Mouse (Mus musculus) embryonic facial prominence, embryonic 11.5 days (tissue): ENCODE measurements around the gene Gm28635. TPM values are rescaled to one million over a fixed set of nuclear protein-coding genes. Genes with fewer than 3 reads are reported as not detected.

Experiments
- ATAC-seq: fragments of 200-750 bp; cut with Nextera tagmentation; replicated peaks from 2 replicates; pipeline ENCODE4 v1.8.0; 2017; ENCODE audit warnings: low read depth; ENCODE audit not compliant: insufficient number of reproducible peaks, low FRiP score, low TSS enrichment
- DNase-seq: peaks from one replicate; pipeline ENCODE4 v3.0.0-alpha.2; 2015; ENCODE audit warnings: low spot score
- H3K27ac ChIP-seq: fragments of 300-500 bp; sonication (generic); replicated peaks from 2 replicates; pipeline ENCODE4 v1.5.1; 2014; ENCODE audit warnings: mild to moderate bottlenecking, low read depth, low read length, control low read depth
- H3K27me3 ChIP-seq: fragments of 300-500 bp; sonication (generic); 2 replicates; pipeline ENCODE4 v1.6.1; 2014; ENCODE audit warnings: mild to moderate bottlenecking, low read length, moderate library complexity, mixed read lengths; ENCODE audit not compliant: control insufficient read depth, insufficient read depth
- H3K36me3 ChIP-seq: fragments of 300-500 bp; sonication (generic); replicated peaks from 2 replicates; pipeline ENCODE4 v1.6.1; 2014; ENCODE audit warnings: low read depth, mild to moderate bottlenecking, low read length, moderate library complexity, mixed read lengths; ENCODE audit not compliant: control insufficient read depth, insufficient read depth
- H3K4me1 ChIP-seq: fragments of 300-500 bp; sonication (generic); 2 replicates; pipeline ENCODE4 v1.6.1; 2014; ENCODE audit warnings: low read length, mixed read lengths; ENCODE audit not compliant: control insufficient read depth, insufficient read depth
- H3K4me2 ChIP-seq: fragments of 300-500 bp; sonication (generic); 2 replicates; pipeline ENCODE4 v1.6.1; 2014; ENCODE audit warnings: low read depth, mild to moderate bottlenecking, control low read depth, low read length, moderate library complexity
- H3K4me3 ChIP-seq: fragments of 300-500 bp; sonication (generic); 2 replicates; pipeline ENCODE4 v1.5.1; 2014; ENCODE audit warnings: low read depth, low read length, control low read depth
- H3K9ac ChIP-seq: fragments of 300-500 bp; sonication (generic); replicated peaks from 2 replicates; pipeline ENCODE4 v1.6.1; 2014; ENCODE audit warnings: mild to moderate bottlenecking, control low read depth, low read length
- H3K9me3 ChIP-seq: fragments of 300-500 bp; sonication (generic); replicated peaks from 2 replicates; pipeline ENCODE4 v1.6.1; 2016; ENCODE audit warnings: mild to moderate bottlenecking, low read length, inconsistent platforms, mixed read lengths; ENCODE audit not compliant: control insufficient read depth
- WGBS: fragments of 180-500 bp; shearing (Covaris S2); extraction: QIAGEN DNeasy Blood & Tissue Kit; methylation state at CpG from one replicate; pipeline ENCODE4 v1.1.7; 2014; 5-methylcytosine and 5-hydroxymethylcytosine counted together
- polyA plus RNA-seq: library from polyadenylated mRNA; unstranded; fragments of >200 nt; fragmentation: Nextera tagmentation; extraction: Ambion mirVana; gene quantifications from 2 replicates; pipeline ENCODE4 v1.2.1, GENCODE M21; 2014

The Gm28635 gene
- polyA plus RNA-seq, 1 experiment from 2014 or later: not detected

DNA sequence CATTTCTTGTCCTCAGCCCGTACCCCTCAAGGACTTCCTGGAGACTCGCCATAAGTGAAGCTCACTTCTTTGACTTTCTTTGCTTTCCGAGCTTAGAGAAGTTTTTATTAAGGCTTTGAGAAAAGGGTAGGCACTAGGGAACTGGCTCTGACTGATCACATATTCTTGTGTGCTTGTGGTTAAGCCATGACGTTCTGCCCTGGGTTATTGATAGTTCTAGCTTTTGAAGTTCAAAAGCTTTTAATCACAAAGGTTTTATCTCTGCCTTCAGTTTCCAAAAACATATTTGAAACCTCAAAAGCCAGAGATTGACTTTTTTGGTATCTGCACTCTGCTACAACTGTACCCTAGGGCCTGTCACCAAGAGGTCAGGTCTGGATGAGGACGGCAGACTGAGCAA lies 95.6 kb downstream of the Gm28635 start:
- H3K36me3 ChIP-seq: no peaks in the 10 kb centered on the region
- H3K27ac ChIP-seq: no peak overlapping the region
- H3K9me3 ChIP-seq: no peaks in the 10 kb centered on the region
- no peak overlapping the region for H3K9ac ChIP-seq
- no peaks in the 10 kb centered on the region for H3K27me3 ChIP-seq
- no peaks in the 10 kb centered on the region for H3K4me1 ChIP-seq
- no peak overlapping the region for H3K4me3 ChIP-seq
- WGBS: 77% methylated on average over 5 of the region's 5 CpGs
- no peak for ATAC-seq
- no peak overlapping the region for H3K4me2 ChIP-seq
- no peak for DNase-seq

DNA sequence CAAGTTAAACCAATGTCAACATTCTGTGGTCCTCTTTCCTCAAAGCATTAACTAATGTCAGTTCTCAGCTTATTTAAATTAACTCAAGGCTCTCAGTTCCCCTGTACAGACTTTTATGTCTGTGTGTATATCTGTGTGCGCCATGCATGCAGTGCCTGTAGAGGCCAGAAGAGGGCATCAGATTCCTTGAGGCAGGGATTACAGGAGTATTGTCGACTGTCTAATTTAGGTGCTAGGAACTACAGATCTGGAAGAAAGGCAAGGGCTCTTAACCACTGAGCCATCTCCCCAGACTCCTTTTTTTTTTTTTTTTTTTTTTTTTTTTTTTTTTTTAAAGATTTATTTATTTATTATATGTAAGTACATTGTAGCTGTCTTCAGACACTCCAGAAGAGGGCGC lies 96.6 kb downstream of the Gm28635 start:
- no peak overlapping the region for H3K4me3 ChIP-seq
- no peak overlapping the region for H3K4me2 ChIP-seq
- H3K27me3 ChIP-seq: no peaks in the 10 kb centered on the region
- H3K4me1 ChIP-seq: no peaks in the 10 kb centered on the region
- DNase-seq: no peak
- no peak for ATAC-seq
- 93% methylated on average over 2 of the region's 3 CpGs for WGBS
- H3K36me3 ChIP-seq: no peaks in the 10 kb centered on the region
- H3K9me3 ChIP-seq: no peaks in the 10 kb centered on the region
- H3K27ac ChIP-seq: no peak overlapping the region
- no peak overlapping the region for H3K9ac ChIP-seq

DNA sequence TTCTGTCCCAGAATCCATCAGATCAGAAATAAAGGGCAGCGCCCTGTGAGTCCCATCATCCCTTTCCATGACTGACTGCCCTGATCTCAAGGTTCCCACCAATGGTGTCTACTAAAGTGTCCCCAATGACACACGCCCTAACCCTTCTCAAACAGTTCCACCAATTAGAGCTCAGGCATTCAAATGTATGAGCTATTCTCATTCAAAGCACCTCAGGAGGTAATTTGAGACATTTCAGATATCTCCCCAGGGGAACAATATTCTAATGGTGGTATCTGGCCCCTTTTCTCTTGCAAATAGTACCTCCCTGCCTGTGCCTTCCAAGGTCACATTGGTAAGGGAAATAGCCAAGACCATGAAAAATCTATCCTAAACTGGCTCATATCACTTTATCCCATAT lies 98.5 kb downstream of the Gm28635 start:
- Histone ChIP-seq H3K36me3 (no peaks in the 10 kb centered on the region), H3K9me3 (no peaks in the 10 kb centered on the region)
- no peak for DNase-seq

DNA sequence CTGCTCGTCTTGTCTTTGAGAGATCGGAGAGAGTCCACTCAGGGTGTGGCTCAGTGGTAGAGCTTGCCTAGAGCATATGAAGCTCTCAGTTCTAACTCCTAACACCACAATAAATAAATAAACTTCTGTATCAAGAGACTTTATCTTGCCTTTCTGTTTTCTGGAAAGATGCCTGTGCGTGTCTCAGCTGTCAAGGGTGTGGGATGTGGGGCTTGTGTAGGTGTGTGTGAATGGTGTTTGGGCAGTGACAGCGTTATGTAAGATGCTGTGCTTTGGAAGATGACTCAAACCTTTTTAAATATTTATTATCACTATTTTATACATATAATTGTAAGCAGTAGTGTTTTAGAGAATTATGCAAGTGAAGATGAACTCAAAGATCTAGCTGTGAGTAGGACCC lies 103.7 kb downstream of the Gm28635 start:
- no peak for ATAC-seq
- 97% methylated on average over 4 of the region's 4 CpGs for WGBS

More for the DNA sequence above, 98.5 kb downstream of the Gm28635 start:
- Histone ChIP-seq H3K4me3 (no peak overlapping the region), H3K4me1 (no peaks in the 10 kb centered on the region), H3K27me3 (no peaks in the 10 kb centered on the region), H3K9ac (no peak overlapping the region), H3K4me2 (no peak overlapping the region), H3K27ac (no peak overlapping the region)
- 89% methylated on average over 2 of the region's 2 CpGs for WGBS
- no peak for ATAC-seq

DNA sequence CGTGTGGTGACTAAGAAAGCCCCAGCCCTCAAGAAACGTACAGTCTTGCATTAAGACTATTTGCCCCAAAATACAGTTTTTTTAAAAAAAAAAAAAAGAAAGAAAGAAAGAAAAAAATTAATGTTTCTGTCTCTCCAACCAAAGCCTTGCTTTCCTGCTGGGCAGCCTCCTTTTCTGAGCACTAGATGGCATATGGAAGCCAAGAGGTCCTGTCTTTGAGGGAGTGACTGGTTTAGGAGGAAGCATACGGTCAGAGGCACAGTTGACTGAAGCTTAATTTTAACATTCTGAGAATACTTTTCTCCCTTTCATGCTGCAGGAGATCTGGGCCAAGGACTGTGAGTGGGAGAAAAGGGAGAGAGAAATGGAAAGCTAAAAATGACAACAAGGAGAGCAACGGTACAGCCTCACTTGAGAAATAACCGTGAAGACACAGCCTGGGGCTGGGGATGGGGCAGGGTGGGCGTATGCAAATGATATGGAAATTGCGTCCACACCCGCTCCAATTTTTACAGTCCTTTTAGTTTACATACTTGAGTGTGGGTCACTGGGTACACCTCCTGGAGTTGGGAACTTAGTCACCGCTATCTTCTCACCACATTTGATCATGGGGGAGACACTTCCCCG lies 120.8 kb downstream of the Gm28635 start:
- H3K4me2 ChIP-seq: no peak overlapping the region
- no peak for DNase-seq
- 46% methylated on average over 10 of the region's 10 CpGs for WGBS
- no peaks in the 10 kb centered on the region for H3K4me1 ChIP-seq
- H3K27ac ChIP-seq: no peak overlapping the region
- no peak overlapping the region for H3K4me3 ChIP-seq
- no peaks in the 10 kb centered on the region for H3K9me3 ChIP-seq
- no peaks in the 10 kb centered on the region for H3K36me3 ChIP-seq
- H3K9ac ChIP-seq: no peak overlapping the region
- ATAC-seq: no peak
- H3K27me3 ChIP-seq: no peaks in the 10 kb centered on the region

More for the DNA sequence above, 103.7 kb downstream of the Gm28635 start:
- no peaks in the 10 kb centered on the region for H3K27me3 ChIP-seq
- no peaks in the 10 kb centered on the region for H3K4me1 ChIP-seq
- no peak overlapping the region for H3K4me3 ChIP-seq
- no peak overlapping the region for H3K27ac ChIP-seq
- H3K4me2 ChIP-seq: no peak overlapping the region
- no peaks in the 10 kb centered on the region for H3K9me3 ChIP-seq
- DNase-seq: no peak
- H3K9ac ChIP-seq: no peak overlapping the region
- H3K36me3 ChIP-seq: no peaks in the 10 kb centered on the region

Other genes with a start within 250 kb of the Gm28635 start
- gene Tfpi, start 201.3 kb downstream of the Gm28635 start, polyA plus RNA-seq: 20.8 and 23.1 TPM in 2 replicates
- 39.3 and 40.6 TPM in 2 replicates for gene Ctnnd1, start 27.3 kb downstream of the Gm28635 start, polyA plus RNA-seq
- gene Btbd18, start 19.0 kb downstream of the Gm28635 start, polyA plus RNA-seq: 0.07 TPM in 2 replicates
- gene Selenoh, start 7.3 kb downstream of the Gm28635 start, polyA plus RNA-seq: 446 and 475 TPM in 2 replicates
- 62.1 and 68.2 TPM in 2 replicates for gene Med19, start 361 bp upstream of the Gm28635 start, polyA plus RNA-seq
- 150 and 152 TPM in 2 replicates for gene Tmx2, start 1.1 kb upstream of the Gm28635 start, polyA plus RNA-seq
- gene Zdhhc5, start 37.1 kb upstream of the Gm28635 start, polyA plus RNA-seq: 25.4 and 25.5 TPM in 2 replicates
- gene Clp1, start 49.3 kb upstream of the Gm28635 start, polyA plus RNA-seq: 58.5 and 61.1 TPM in 2 replicates
- 6.2 and 6.6 TPM in 2 replicates for gene Ypel4, start 56.0 kb upstream of the Gm28635 start, polyA plus RNA-seq
- 5.9 and 6.4 TPM in 2 replicates for gene Gm19426, start 65.6 kb upstream of the Gm28635 start, polyA plus RNA-seq
- gene Serping1, start 97.4 kb upstream of the Gm28635 start, polyA plus RNA-seq: 21.0 and 22.4 TPM in 2 replicates
- 30.6 and 36.1 TPM in 2 replicates for gene Ube2l6, start 120.8 kb upstream of the Gm28635 start, polyA plus RNA-seq
- gene Smtnl1, start 144.6 kb upstream of the Gm28635 start, polyA plus RNA-seq: 0.11 and 0.20 TPM in 2 replicates
- gene Timm10, start 149.0 kb upstream of the Gm28635 start, polyA plus RNA-seq: 45.9 and 50.0 TPM in 2 replicates
- 23.1 and 28.0 TPM in 2 replicates for gene Slc43a1, start 160.8 kb upstream of the Gm28635 start, polyA plus RNA-seq
- 2.4 and 3.2 TPM in 2 replicates for gene Rtn4rl2, start 208.7 kb upstream of the Gm28635 start, polyA plus RNA-seq